Mouse (Mus musculus) forebrain, embryonic 10.5 days (tissue): ENCODE measurements around the gene Oxtr. TPM values are rescaled to one million over a fixed set of nuclear protein-coding genes. Genes with fewer than 3 reads are reported as not detected.

ENCODE experiments used
- DNase-seq: peaks from one replicate; pipeline ENCODE4 v3.0.0-alpha.2; 2017; ENCODE audit warnings: low spot score; ENCODE audit errors: extremely low spot score
- H3K27ac ChIP-seq: fragments of 300-500 bp; sonication (generic); 2 replicates; pipeline ENCODE4 v1.5.1; 2016; ENCODE audit warnings: mild to moderate bottlenecking
- H3K27me3 ChIP-seq: fragments of 300-500 bp; sonication (generic); 2 replicates; pipeline ENCODE4 v1.6.1; 2016; ENCODE audit warnings: mild to moderate bottlenecking; ENCODE audit not compliant: poor library complexity, severe bottlenecking
- H3K36me3 ChIP-seq: fragments of 300-500 bp; sonication (generic); replicated peaks from 2 replicates; pipeline ENCODE4 v1.6.1; 2016; ENCODE audit warnings: mild to moderate bottlenecking, moderate library complexity
- H3K4me1 ChIP-seq: fragments of 300-500 bp; sonication (generic); 2 replicates; pipeline ENCODE4 v1.6.1; 2016
- H3K4me3 ChIP-seq: fragments of 300-500 bp; sonication (generic); 2 replicates; pipeline ENCODE4 v1.5.1; 2016; ENCODE audit warnings: mild to moderate bottlenecking, moderate library complexity
- H3K9me3 ChIP-seq: fragments of 300-500 bp; sonication (generic); 2 replicates; pipeline ENCODE4 v1.6.1; 2016; ENCODE audit warnings: mild to moderate bottlenecking, moderate library complexity
- WGBS: fragments of 180-500 bp; shearing (Covaris S2); methylation state at CpG from one replicate; pipeline ENCODE4 v1.1.7; 2016; 5-methylcytosine and 5-hydroxymethylcytosine counted together
- polyA plus RNA-seq: library from polyadenylated mRNA; unstranded; fragments of >200 nt; fragmentation: Nextera tagmentation; extraction: Ambion mirVana; gene quantifications from 2 replicates; pipeline ENCODE4 v1.2.1, GENCODE M21; 2016

Oxtr gene
- polyA plus RNA-seq: 0.06 and 0.12 TPM in 2 replicates

GRCm38 (mm10) chr6:112489910-112490559 lies at the start of gene Oxtr:
Oxtr (minus strand) TSS chr6:112489943.
- DNase-seq: peak; percentile 31
- Histone ChIP-seq H3K27ac (no peak within 1 kb of the TSS), H3K36me3 (no peaks in the 10 kb centered on the region), H3K27me3 (peaks cover 86% of the 10 kb centered on the region), H3K9me3 (no peaks in the 10 kb centered on the region), H3K4me1 (peaks cover 28% of the 10 kb centered on the region), H3K4me3 (peak within 1 kb of the TSS; percentile 50)
- WGBS: 11% methylated on average over 24 of the region's 24 CpGs

- Histone ChIP-seq H3K36me3 (no peaks in the 10 kb centered on the region), H3K4me1 (no peaks in the 10 kb centered on the region; the same call in 1 of the 2 replicates), H3K27me3 (peaks cover 10% of the 10 kb centered on the region), H3K27ac (no peak overlapping the region), H3K4me3 (no peak overlapping the region), H3K9me3 (no peaks in the 10 kb centered on the region)
- 80% methylated on average over 5 of the region's 5 CpGs for WGBS
- no peak for DNase-seq
Observed at GRCm38 (mm10) chr6:112525434-112525833, 35.7 kb upstream of the Oxtr start.

GRCm38 (mm10) chr6:112524459-112524858 lies 34.7 kb upstream of the Oxtr start:
- WGBS: 76% methylated on average over 10 of the region's 10 CpGs
- H3K4me3 ChIP-seq: no peak overlapping the region
- DNase-seq: no peak

GRCm38 (mm10) chr6:112517991-112518390 lies 28.2 kb upstream of the Oxtr start:
- Histone ChIP-seq H3K4me1 (peaks cover 43% of the 10 kb centered on the region), H3K36me3 (no peaks in the 10 kb centered on the region), H3K27me3 (peaks cover 66% of the 10 kb centered on the region), H3K27ac (peak overlapping the region; percentile 35; the same call in 1 of the 2 replicates), H3K4me3 (no peak overlapping the region), H3K9me3 (no peaks in the 10 kb centered on the region)
- DNase-seq: no peak
- WGBS: 84% methylated on average over 3 of the region's 3 CpGs

More at GRCm38 (mm10) chr6:112524459-112524858, 34.7 kb upstream of the Oxtr start:
- H3K27me3 ChIP-seq: peaks cover 20% of the 10 kb centered on the region
- no peaks in the 10 kb centered on the region; the same call in 1 of the 2 replicates for H3K4me1 ChIP-seq
- no peaks in the 10 kb centered on the region for H3K36me3 ChIP-seq
- H3K27ac ChIP-seq: no peak overlapping the region
- H3K9me3 ChIP-seq: no peaks in the 10 kb centered on the region

- Histone ChIP-seq H3K27me3 (peaks cover 70% of the 10 kb centered on the region), H3K36me3 (no peaks in the 10 kb centered on the region), H3K4me3 (no peak overlapping the region), H3K9me3 (no peaks in the 10 kb centered on the region), H3K4me1 (peaks cover 46% of the 10 kb centered on the region), H3K27ac (peak overlapping the region; percentile 63)
- DNase-seq: no peak
- WGBS: 74% methylated on average over 3 of the region's 3 CpGs
Observed at GRCm38 (mm10) chr6:112517572-112517971, 27.8 kb upstream of the Oxtr start.

GRCm38 (mm10) chr6:112516496-112516895 lies 26.8 kb upstream of the Oxtr start:
- no peaks in the 10 kb centered on the region for H3K9me3 ChIP-seq
- WGBS: 7% methylated on average over 1 of the region's 1 CpGs
- peak overlapping the region; percentile 63 for H3K27ac ChIP-seq
- no peaks in the 10 kb centered on the region for H3K36me3 ChIP-seq
- H3K4me3 ChIP-seq: peak overlapping the region; percentile 11; the same call in 1 of the 2 replicates
- H3K27me3 ChIP-seq: peaks cover 68% of the 10 kb centered on the region
- H3K4me1 ChIP-seq: peaks cover 46% of the 10 kb centered on the region
- DNase-seq: peak; percentile 73

GRCm38 (mm10) chr6:112514591-112514990 lies 24.8 kb upstream of the Oxtr start:
- Histone ChIP-seq H3K9me3 (no peaks in the 10 kb centered on the region), H3K36me3 (no peaks in the 10 kb centered on the region), H3K4me1 (peaks cover 59% of the 10 kb centered on the region), H3K4me3 (no peak overlapping the region), H3K27me3 (peaks cover 65% of the 10 kb centered on the region), H3K27ac (no peak overlapping the region)
- DNase-seq: no peak
- 90% methylated on average over 6 of the region's 6 CpGs for WGBS

- Histone ChIP-seq H3K4me3 (no peak overlapping the region), H3K9me3 (no peaks in the 10 kb centered on the region), H3K4me1 (peaks cover 33% of the 10 kb centered on the region), H3K27ac (peak overlapping the region; percentile 62; the same call in 1 of the 2 replicates), H3K36me3 (no peaks in the 10 kb centered on the region), H3K27me3 (peaks cover 56% of the 10 kb centered on the region)
- WGBS: 8% methylated on average over 4 of the region's 4 CpGs
- peak; percentile 50 for DNase-seq
Observed at GRCm38 (mm10) chr6:112510346-112510745, 20.6 kb upstream of the Oxtr start.

- WGBS: 49% methylated on average over 2 of the region's 2 CpGs
Observed at GRCm38 (mm10) chr6:112509590-112510131, 19.9 kb upstream of the Oxtr start.

GRCm38 (mm10) chr6:112507617-112508016 lies 17.9 kb upstream of the Oxtr start:
- peaks cover 29% of the 10 kb centered on the region for H3K27me3 ChIP-seq
- 84% methylated on average over 2 of the region's 2 CpGs for WGBS

More at GRCm38 (mm10) chr6:112509590-112510131, 19.9 kb upstream of the Oxtr start:
- H3K4me1 ChIP-seq: peaks cover 27% of the 10 kb centered on the region
- H3K27me3 ChIP-seq: peaks cover 49% of the 10 kb centered on the region
- no peak overlapping the region for H3K4me3 ChIP-seq
- DNase-seq: no peak
- H3K36me3 ChIP-seq: no peaks in the 10 kb centered on the region
- no peaks in the 10 kb centered on the region for H3K9me3 ChIP-seq
- peak overlapping the region; percentile 62; the same call in 1 of the 2 replicates for H3K27ac ChIP-seq

GRCm38 (mm10) chr6:112501156-112501555 lies 11.4 kb upstream of the Oxtr start:
- Histone ChIP-seq H3K9me3 (no peaks in the 10 kb centered on the region), H3K27me3 (no peaks in the 10 kb centered on the region), H3K36me3 (no peaks in the 10 kb centered on the region), H3K4me1 (peaks cover 4% of the 10 kb centered on the region), H3K27ac (no peak overlapping the region), H3K4me3 (no peak overlapping the region)
- no peak for DNase-seq
- WGBS: 82% methylated on average over 2 of the region's 2 CpGs

More at GRCm38 (mm10) chr6:112507617-112508016, 17.9 kb upstream of the Oxtr start:
- Histone ChIP-seq H3K9me3 (no peaks in the 10 kb centered on the region), H3K4me3 (no peak overlapping the region), H3K4me1 (peaks cover 18% of the 10 kb centered on the region), H3K36me3 (no peaks in the 10 kb centered on the region), H3K27ac (no peak overlapping the region)
- DNase-seq: no peak

- WGBS: 95% methylated on average over 2 of the region's 2 CpGs
- no peaks in the 10 kb centered on the region for H3K9me3 ChIP-seq
- H3K27me3 ChIP-seq: no peaks in the 10 kb centered on the region
- H3K36me3 ChIP-seq: no peaks in the 10 kb centered on the region
- no peak overlapping the region for H3K4me3 ChIP-seq
- no peak overlapping the region for H3K27ac ChIP-seq
- H3K4me1 ChIP-seq: peaks cover 21% of the 10 kb centered on the region
- no peak for DNase-seq
Observed at GRCm38 (mm10) chr6:112499456-112499855, 9.7 kb upstream of the Oxtr start.

GRCm38 (mm10) chr6:112498716-112499115 lies 9.0 kb upstream of the Oxtr start:
- no peaks in the 10 kb centered on the region for H3K36me3 ChIP-seq
- 100% methylated on average over 3 of the region's 3 CpGs for WGBS
- 0 out of 2 replicates have a peak, but pooled peaks cover under 1% of the 10 kb centered on the region for H3K27me3 ChIP-seq
- peaks cover 23% of the 10 kb centered on the region for H3K4me1 ChIP-seq
- no peaks in the 10 kb centered on the region for H3K9me3 ChIP-seq
- H3K4me3 ChIP-seq: no peak overlapping the region
- no peak for DNase-seq
- no peak overlapping the region for H3K27ac ChIP-seq
